Mouse (Mus musculus) gastrocnemius, adult 2 months (tissue): ENCODE measurements around the gene Defb25. TPM values are rescaled to one million over a fixed set of nuclear protein-coding genes. Genes with fewer than 3 reads are reported as not detected.
"Not testable (repeated sequence)": the region's sequence is repeated elsewhere in the genome, so short reads cannot be mapped to it uniquely, and the experiment has no call there.

Source experiments
- DNase-seq: peaks from one replicate; pipeline ENCODE4 v3.0.0; 2022
- H3K27ac ChIP-seq: fragments of 200-600 bp; 2 replicates; pipeline ENCODE4 v1.8.1; 2022; ENCODE audit warnings: mild to moderate bottlenecking
- H3K4me3 ChIP-seq: fragments of 200-600 bp; 2 replicates; pipeline ENCODE4 v1.8.1; 2022; ENCODE audit warnings: mild to moderate bottlenecking, moderate library complexity
- CTCF ChIP-seq: fragments of 200-600 bp; IDR thresholded peaks from 2 replicates; pipeline ENCODE4 v1.8.1; 2022; ENCODE audit warnings: antibody characterized with exemption, mild to moderate bottlenecking, moderate library complexity
- intact Hi-C: fragments of 180-260 bp; cut with DNase I; formaldehyde crosslinking; loops from one replicate; pipeline ENCODE4 v1.15.1; 2025
- long read RNA-seq, 2 experiments: library from polyadenylated mRNA; stranded (forward); transcript quantifications; one replicate each; pipeline ENCODE4 v2.0.0; 2021
- total RNA-seq, 2 experiments: library from RNA; stranded (reverse); gene quantifications; 2 replicates each; pipeline ENCODE4 v1.2.3; 2021

Defb25 gene
- not detected for total RNA-seq
- long read RNA-seq, experiment 1 = 0 reads
- long read RNA-seq, experiment 2 = 0 reads

DNA sequence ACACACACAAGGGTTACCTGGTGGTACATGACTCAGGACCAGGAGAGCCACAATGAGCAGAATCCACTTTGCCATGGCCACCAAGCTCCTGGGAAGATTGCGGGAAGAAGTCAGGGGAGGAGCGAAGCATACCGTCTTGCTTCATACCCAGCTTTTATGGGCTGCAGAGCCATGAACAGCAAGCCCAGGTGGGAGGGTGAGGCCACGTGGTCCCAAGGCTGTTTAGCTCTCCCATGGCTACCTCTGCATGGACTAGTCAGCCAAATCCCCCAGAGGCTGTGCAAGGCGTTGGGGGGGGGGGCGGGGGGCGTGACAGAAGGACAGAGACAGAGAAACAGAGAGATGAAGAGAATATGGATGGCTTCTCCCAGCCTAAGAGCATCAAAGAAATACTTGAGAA, at the start of gene Defb25:
Gene Defb25 (minus strand): TSS at position 101 of the 400 bp plus-strand sequence.
- intact Hi-C loops = no loop called here
- Histone ChIP-seq H3K27ac (no peak within 1 kb of the TSS), H3K4me3 (no peak within 1 kb of the TSS)
- no peak for TF ChIP-seq CTCF
- DNase-seq = no peak

DNA sequence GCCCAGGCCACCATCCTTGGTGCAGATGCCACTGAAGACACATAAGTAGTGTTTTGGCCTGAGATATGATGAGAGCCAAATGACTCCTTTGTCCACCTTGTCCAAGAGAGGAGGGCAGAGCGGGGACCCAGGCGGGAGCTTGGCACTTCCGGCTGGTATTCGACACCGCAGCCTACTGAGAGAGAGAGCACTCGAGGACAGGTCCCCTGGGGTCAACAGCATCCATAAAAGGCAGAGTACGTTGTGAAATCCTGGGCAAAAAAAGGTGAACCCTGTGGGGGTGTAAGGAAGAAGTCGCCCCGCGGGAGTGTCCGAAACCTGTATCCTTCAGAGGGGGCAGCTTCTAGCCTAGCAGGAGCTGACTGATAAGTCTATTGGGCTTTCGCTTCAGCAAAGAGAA, 49.3 kb upstream of the Defb25 start:
- peak; percentile 73 for DNase-seq
- peak overlapping the region; percentile 97 for H3K27ac ChIP-seq
- intact Hi-C loops = loop anchor here (10.0 kb wide), 1 partner anchor 343 kb away; the partner anchor contains the start of gene Pdrg1
- TF ChIP-seq CTCF = no peak
- H3K4me3 ChIP-seq = peak overlapping the region; percentile 99

DNA sequence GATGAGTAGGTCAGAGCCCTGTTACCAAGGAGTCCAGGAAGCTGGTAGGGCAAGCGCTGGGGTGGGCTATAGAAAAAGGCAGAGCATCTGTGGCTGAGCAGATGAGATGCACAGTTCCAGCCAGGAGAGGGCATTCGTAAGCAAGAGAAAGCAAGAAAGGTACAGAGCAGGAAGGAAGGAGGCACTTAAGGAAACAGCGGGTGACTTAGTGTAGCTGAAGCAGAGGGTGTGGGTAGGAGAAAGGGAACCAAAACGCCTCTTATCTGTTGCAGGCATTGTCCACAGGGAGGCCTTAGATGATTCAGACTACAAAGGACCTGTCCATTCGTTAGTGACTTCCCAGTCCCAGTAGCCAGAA, 48.8 kb upstream of the Defb25 start:
- intact Hi-C loops = loop anchor here (10.0 kb wide), 1 partner anchor 343 kb away; the partner anchor contains the start of gene Pdrg1
- Histone ChIP-seq H3K27ac (peak overlapping the region; percentile 97), H3K4me3 (peak overlapping the region; percentile 99)
- no peak for DNase-seq
- TF ChIP-seq CTCF = peak; percentile 54

DNA sequence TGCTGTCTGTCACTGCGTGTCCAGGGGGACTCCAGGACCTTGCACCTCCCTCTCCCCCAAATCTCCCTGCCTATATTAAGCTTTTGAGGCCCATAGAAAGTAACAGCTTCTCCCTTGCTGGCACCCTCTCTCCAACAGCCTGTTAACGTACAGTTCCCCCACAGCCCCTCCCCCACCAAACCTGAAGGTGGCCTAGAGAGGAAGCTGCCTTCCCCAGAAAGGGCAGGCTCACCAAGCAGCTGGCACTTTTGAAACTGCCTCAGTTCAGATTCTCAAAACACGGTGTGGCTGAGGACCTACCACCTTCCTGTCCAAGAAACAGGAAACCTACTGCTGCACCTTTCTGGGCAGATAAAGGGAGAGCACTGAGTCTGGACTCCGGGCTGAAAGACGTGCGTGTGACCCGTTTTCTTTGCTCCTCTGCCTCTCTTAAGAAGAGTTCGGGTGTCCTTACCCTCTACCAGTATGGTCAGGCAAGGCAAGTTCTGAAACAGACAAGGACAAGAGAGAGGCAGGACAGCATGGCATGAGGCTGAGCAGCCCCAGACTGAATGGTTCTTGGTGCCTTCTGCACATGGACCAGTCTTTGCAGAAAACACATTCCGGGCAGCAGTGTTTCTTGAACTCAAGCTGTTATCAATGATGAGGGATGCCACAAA, 48.3 kb upstream of the Defb25 start:
- H3K4me3 ChIP-seq = peak overlapping the region; percentile 99
- no peak for DNase-seq
- peak overlapping the region; percentile 97 for H3K27ac ChIP-seq
- intact Hi-C loops = loop anchor here (10.0 kb wide), 1 partner anchor 344 kb away; the partner anchor contains the start of gene Pdrg1
- TF ChIP-seq CTCF = no peak

DNA sequence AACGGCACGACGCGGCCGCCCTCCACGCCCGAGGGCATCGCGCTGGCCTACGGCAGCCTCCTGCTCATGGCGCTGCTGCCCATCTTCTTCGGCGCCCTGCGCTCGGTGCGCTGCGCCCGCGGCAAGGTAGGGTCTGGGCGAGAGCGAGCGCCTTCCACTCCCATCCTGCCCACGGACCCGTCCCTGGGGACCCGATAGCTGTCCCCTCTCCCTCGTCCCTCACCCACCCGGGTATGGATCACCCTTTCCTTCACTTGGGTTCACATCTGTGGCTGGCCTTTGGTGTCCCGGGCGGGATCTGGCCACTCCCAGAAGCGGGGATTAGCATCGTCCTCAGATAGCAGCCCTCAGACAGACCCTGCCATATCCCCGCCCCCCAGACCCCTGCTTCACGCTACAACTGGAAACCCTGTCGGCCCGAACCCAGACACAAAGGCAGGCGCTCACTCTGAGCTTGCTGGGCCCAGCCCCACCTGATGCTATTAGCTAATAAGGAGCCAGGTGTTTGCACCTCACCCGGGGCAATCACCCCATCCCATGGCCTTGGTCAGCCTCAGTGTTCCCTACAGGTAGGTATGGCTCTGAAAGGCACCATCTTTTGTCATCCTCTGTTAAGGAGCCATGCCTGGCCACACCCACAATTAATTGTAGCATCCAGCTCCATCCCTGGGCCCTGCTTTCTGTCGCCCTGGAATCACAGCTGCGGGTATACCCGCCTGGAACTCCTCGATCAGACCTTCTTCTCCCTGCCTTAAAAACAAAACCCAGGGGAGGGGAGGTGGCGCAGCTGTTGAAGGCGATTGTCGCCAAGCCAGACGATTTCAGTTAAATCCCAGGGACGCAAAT, 47.0 kb upstream of the Defb25 start:
- no peak for DNase-seq
- Histone ChIP-seq H3K4me3 (peak overlapping the region; percentile 99), H3K27ac (peak overlapping the region; percentile 97)
- intact Hi-C loops = loop anchor here (10.0 kb wide), 1 partner anchor 345 kb away; the partner anchor contains the start of gene Pdrg1
- TF ChIP-seq CTCF = no peak

DNA sequence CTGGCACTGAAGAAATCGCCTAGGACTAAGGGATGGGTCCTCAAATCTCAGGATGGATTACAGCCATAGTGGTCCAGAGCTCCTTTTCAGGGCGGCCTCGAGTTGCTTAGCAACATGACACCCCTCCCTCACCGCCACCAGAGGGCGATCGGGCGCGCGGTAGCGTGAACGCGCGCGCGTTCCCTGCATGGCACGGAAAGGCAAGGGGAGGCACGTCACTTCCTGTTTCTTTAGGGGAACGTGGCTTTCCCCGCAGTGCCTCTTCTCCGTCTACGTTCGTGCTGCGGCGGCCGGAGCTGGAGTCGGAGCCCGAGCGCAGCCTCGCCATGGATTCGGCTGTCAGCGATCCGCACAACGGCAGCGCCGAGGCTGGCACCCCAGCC, 46.4 kb upstream of the Defb25 start, which contains the start of gene H13:
Gene H13 (plus strand): TSS at position 206 of the 383 bp plus-strand sequence.
- Histone ChIP-seq H3K4me3 (peak within 1 kb of the TSS; percentile 99), H3K27ac (peak within 1 kb of the TSS; percentile 97)
- DNase-seq = peak; percentile 94
- intact Hi-C loops = no loop called here
- peak; percentile 100 for TF ChIP-seq CTCF

DNA sequence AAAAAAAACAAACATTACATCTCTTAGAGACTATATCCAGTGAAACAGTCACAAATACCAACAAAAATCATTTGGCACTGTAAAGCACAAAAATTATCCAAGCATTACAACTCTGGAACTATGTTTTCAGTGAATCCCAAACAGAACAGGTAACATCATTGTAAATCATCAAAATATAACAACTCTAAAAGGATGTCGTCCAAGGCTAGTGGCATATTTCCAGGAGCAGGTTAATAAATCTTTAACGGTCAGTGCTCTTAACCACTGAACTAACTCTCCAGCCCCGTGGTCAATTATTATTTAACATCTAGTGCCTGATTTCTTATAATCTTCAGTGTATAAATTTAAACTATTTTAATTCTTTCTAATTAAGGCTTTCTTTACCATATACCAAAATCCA, 43.3 kb upstream of the Defb25 start:
- H3K27ac ChIP-seq, H3K4me3 ChIP-seq, intact Hi-C loops, DNase-seq: not testable (repeated sequence)

DNA sequence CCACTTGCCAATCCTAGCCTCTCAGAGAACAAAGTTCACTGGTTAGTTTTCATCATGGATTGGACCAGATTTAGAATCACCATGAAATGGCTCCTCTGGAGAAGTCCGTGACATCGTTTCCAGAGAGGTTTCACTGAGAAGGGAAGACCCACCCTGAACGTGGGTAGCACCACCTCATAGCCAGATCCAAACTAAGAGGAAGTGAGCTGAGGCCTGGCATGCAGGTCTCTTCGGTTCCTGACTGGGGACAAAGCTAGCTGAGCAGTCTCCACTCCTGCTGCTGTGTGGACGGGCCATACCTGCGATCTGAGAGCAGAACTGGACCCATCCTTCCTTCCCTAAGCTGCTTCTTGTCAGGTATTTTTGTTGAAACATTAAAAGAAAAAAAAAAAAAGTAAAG, 38.3 kb upstream of the Defb25 start:
- intact Hi-C loops = no loop called here
- no peak for DNase-seq
- TF ChIP-seq CTCF = no peak
- H3K4me3 ChIP-seq = no peak overlapping the region
- no peak overlapping the region for H3K27ac ChIP-seq

DNA sequence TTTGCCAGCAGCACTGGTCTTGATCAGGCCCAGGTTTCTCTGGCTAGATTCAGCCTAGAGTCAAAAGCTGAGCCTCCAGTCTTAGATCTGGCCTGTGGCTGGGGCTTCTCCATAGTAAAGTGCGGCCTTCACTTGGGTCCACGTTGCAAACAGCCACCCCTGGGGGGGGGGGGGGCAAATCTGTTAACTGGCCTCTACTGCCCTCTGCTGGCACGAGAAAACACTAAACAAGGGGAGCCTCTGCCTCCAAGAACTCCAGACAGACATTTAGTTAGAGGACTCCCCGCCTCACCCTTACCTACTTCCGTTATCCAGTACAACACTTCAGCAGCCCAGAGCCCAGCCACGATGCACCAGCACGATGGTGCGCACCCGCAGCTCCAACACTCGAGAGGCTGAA, 34.5 kb upstream of the Defb25 start:
- TF ChIP-seq CTCF = peak; percentile 71
- intact Hi-C loops = loop anchor here (1.0 kb wide), 1 partner anchor 42 kb away; no protein-coding TSS in a partner anchor
- Histone ChIP-seq H3K4me3 (no peak overlapping the region), H3K27ac (no peak overlapping the region)
- DNase-seq = peak; percentile 54

DNA sequence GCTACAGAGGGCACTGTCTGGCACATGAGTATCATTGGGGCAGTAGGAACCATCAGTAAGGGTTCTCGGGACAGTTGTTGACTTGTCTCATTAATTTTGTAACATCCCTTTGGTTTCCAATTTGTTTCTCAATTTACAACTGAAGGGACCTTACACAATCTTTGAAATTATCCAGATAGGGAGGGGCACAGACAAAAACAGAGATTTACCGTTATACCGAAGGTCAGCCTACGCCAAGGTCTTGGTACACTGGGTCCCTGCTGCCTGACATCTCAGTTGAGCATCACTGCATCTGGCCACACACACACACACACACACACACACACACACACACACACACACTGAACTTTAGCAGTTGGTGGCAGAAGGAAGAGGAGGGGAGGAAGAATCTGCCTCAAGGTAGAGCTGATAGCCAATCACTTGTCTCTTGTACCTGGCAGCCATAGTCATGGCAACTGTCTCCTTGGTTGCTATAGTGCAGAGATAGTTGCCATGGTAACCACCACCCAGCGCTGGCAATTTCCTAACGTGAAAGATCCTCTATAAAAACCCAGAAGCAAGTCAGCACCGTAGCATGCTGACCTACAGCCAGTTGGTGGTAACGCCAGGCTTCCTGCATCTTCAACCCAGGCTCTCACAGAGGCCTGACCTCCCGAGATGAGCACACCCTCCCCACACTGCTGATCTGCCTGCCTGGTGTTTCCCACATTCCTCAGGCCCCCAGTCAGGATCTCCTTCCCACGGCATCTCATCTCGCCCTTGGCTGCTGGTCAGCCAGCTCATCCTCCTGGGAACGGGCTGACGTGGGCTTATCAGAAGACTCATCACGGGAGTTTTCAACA, 31.2 kb upstream of the Defb25 start:
- H3K27ac ChIP-seq = peak overlapping the region; percentile 75
- intact Hi-C loops = no loop called here
- no peak overlapping the region for H3K4me3 ChIP-seq
- DNase-seq = peak; percentile 63
- TF ChIP-seq CTCF = no peak

DNA sequence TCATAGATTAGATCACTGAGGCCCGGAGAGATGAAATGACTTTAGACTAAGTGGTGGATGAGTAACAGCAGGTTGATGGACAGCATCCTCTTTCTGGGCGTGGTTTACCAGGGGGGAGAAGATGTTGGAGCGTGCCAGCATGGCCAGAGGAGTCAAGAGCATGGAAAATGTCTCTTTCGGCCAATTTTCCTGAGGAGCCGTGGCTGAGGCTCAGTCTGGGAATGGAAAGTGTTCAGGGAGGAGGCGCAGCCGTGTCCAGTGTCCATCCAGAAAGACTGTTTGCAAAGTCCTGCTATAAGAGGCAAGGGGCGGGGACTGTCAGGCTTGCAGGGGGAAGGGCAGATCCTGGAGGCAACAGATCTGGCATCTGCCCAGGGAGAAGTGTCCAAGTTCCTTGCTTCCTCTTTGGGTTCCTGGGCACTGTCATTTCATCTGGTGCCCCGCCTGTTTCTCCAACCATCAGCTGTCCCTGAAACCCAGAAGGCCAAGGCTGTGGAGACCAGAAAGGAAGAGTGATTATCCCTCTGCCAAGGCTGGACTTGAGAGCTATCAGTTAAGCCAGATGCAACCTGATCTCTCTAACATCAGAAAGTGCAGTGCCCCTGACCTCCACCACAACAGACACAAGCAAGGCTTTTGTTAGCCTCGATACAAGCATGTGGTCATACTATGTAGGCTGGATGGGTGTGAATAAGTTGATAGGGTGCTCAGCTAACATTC, 30.2 kb upstream of the Defb25 start:
- TF ChIP-seq CTCF = no peak
- peak; percentile 80 for DNase-seq
- Histone ChIP-seq H3K4me3 (peak overlapping the region; percentile 30), H3K27ac (peak overlapping the region; percentile 75)
- intact Hi-C loops = no loop called here
